Mouse (Mus musculus): ENCODE measurements around the gene Manf.

The Manf gene

GRCm38 (mm10) chr9:106884996-106885900 lies 6.5 kb downstream of the Manf start:
- DNase-seq (ENCODE audit: low read depth): no peak

- DNase-seq (ENCODE audit: low read depth): no peak
These were observed 7.5 kb downstream of the Manf start for GRCm38 (mm10) chr9:106884306-106884705.

- DNase-seq (ENCODE audit: low read depth): no peak
These were observed 8.7 kb downstream of the Manf start for GRCm38 (mm10) chr9:106883085-106883484.

- DNase-seq (ENCODE audit: low read depth): no peak
These were observed 9.6 kb downstream of the Manf start for GRCm38 (mm10) chr9:106882176-106882575.

GRCm38 (mm10) chr9:106881071-106881755 lies 10.6 kb downstream of the Manf start:
- no peak for DNase-seq (ENCODE audit: low read depth)

- no peak for DNase-seq (ENCODE audit: low read depth)
These were observed 12.3 kb downstream of the Manf start for GRCm38 (mm10) chr9:106879471-106879870.

- DNase-seq (ENCODE audit: low read depth): no peak
These were observed 15.1 kb downstream of the Manf start for GRCm38 (mm10) chr9:106876666-106877065.

- no peak for DNase-seq (ENCODE audit: low read depth)
These were observed 17.6 kb downstream of the Manf start for GRCm38 (mm10) chr9:106874216-106874615.

- DNase-seq (ENCODE audit: low read depth): no peak
These were observed 33.7 kb downstream of the Manf start for GRCm38 (mm10) chr9:106858036-106858435.

- DNase-seq (ENCODE audit: low read depth): no peak
These were observed 35.1 kb downstream of the Manf start for GRCm38 (mm10) chr9:106856664-106857063.

- DNase-seq (ENCODE audit: low read depth): no peak
These were observed 49.0 kb downstream of the Manf start for GRCm38 (mm10) chr9:106842800-106843199.

- DNase-seq (ENCODE audit: low read depth): no peak
These were observed 51.2 kb downstream of the Manf start for GRCm38 (mm10) chr9:106840569-106840968.

- DNase-seq (ENCODE audit: low read depth): peak; percentile 68
These were observed 69.2 kb downstream of the Manf start for GRCm38 (mm10) chr9:106822381-106823104.

- peak; percentile 97 for DNase-seq (ENCODE audit: low read depth)
These were observed 70.0 kb downstream of the Manf start, which contains the start of gene Dcaf1 for GRCm38 (mm10) chr9:106821618-106822380. Gene Dcaf1 (plus strand): TSS chr9:106821874.

- DNase-seq (ENCODE audit: low read depth): no peak
These were observed 70.6 kb downstream of the Manf start for GRCm38 (mm10) chr9:106821050-106821617.

- no peak for DNase-seq (ENCODE audit: low read depth)
These were observed 72.6 kb downstream of the Manf start for GRCm38 (mm10) chr9:106819201-106819600.

GRCm38 (mm10) chr9:106818191-106818590 lies 73.6 kb downstream of the Manf start:
- no peak for DNase-seq (ENCODE audit: low read depth)

GRCm38 (mm10) chr9:106806503-106806902 lies 85.3 kb downstream of the Manf start:
- no peak for DNase-seq (ENCODE audit: low read depth)

- DNase-seq (ENCODE audit: low read depth): no peak
These were observed 100.9 kb downstream of the Manf start for GRCm38 (mm10) chr9:106790831-106791230.

- no peak for DNase-seq (ENCODE audit: low read depth)
These were observed 102.4 kb downstream of the Manf start for GRCm38 (mm10) chr9:106789363-106789762.

GRCm38 (mm10) chr9:106788812-106789321 lies 102.9 kb downstream of the Manf start, which contains the start of gene Rad54l2:
Gene Rad54l2 (minus strand): TSS chr9:106789194.
- DNase-seq (ENCODE audit: low read depth): peak; percentile 34

All from fibroblast of lung, adult 2 months (primary cell).